Comparison of ENCODE assay signal across 8 mouse cellular contexts in genomic region chr1:191312513-191312941, GRCm38 (mm10). TPM values are rescaled to one million over a fixed set of nuclear protein-coding genes. Genes with fewer than 3 reads are reported as not detected.
A peak's percentile ranks its signal among the peaks of the same experiment; 100 is the strongest.
DNase-seq lines count a peak whose midpoint lies in the region; ATAC-seq and TF ChIP-seq lines count a peak whose summit lies in the region.

No protein-coding gene starts in this region.

- WGBS in hindbrain, postnatal 0 days, result under 1% methylated on average over 14 of the region's 14 CpGs

- peaks cover 6% of the 10 kb centered on the region; the same call in 1 of the 2 replicates for H3K36me3 ChIP-seq in hindbrain, postnatal 0 days (ENCODE audit: insufficient read depth, low read length)

- no peaks in the 10 kb centered on the region for H3K9me3 ChIP-seq in hindbrain, postnatal 0 days (ENCODE audit: low read length)

- TF ChIP-seq CTCF in gastrocnemius, adult 2 months (IDR thresholded peaks at IDR 0.05), result peak; percentile 90
- peak; percentile 93 for TF ChIP-seq CTCF in hindbrain, postnatal 0 days (IDR thresholded peaks at IDR 0.05; ENCODE audit: low read depth)

- H3K27ac ChIP-seq in gastrocnemius, adult 2 months, result peak overlapping the region; percentile 92
- H3K27ac ChIP-seq in hindbrain, postnatal 0 days, result no peak overlapping the region

- H3K4me1 ChIP-seq in hindbrain, postnatal 0 days (ENCODE audit: insufficient read depth, low read length), result peaks cover 4% of the 10 kb centered on the region; the same call in 1 of the 2 replicates

- H3K9ac ChIP-seq in hindbrain, postnatal 0 days (replicated peaks; ENCODE audit: low read length), result peak overlapping the region; percentile 43; the same call in 1 of the 2 replicates

- ATAC-seq in hindbrain, postnatal 0 days, result peak; percentile 90
- ATAC-seq in megakaryocyte progenitor cell, adult 5-6 weeks (replicated peaks; ENCODE audit: poor library complexity), result peak; percentile 91

- intact Hi-C loops in gastrocnemius, adult 2 months (cut with DNase I), result loop anchor here (2.0 to 5.0 kb wide), 3 partner anchors 35 to 510 kb away; partner anchors contain the start of gene Nek2
- intact Hi-C loops in left cerebral cortex, postnatal 10 days (cut with DNase I), result loop anchor here (5.0 to 10.0 kb wide), 2 partner anchors 250 to 502 kb away; no protein-coding TSS in a partner anchor

- peak overlapping the region; percentile 55 for H3K4me2 ChIP-seq in hindbrain, postnatal 0 days (ENCODE audit: low read depth, low read length)

- peak; percentile 65 for DNase-seq in WW6 (ENCODE audit: low read depth, low spot score)
- DNase-seq in cerebellum, postnatal 4 days (ENCODE audit: low spot score in 2 of 2), result peak; percentile 66 to 81
- peak; percentile 88 for DNase-seq in gastrocnemius, adult 2 months
- DNase-seq in hindbrain, postnatal 0 days (ENCODE audit: low spot score), result peak; percentile 81
- peak; percentile 69 to 88 for DNase-seq in left cerebral cortex, postnatal 10 days (ENCODE audit: extremely low spot score in 1 of 2, low spot score in 2 of 2)
- peak; percentile 80 to 83 for DNase-seq in right cerebral cortex, postnatal 10 days (ENCODE audit: low spot score in 2 of 2)
- peak; percentile 79 for DNase-seq in urinary bladder, postnatal 25 days (ENCODE audit: low spot score)

- H3K4me3 ChIP-seq in gastrocnemius, adult 2 months, result peak overlapping the region; percentile 78
- H3K4me3 ChIP-seq in hindbrain, postnatal 0 days (ENCODE audit: low read length), result peak overlapping the region; percentile 46

- H3K27me3 ChIP-seq in hindbrain, postnatal 0 days (ENCODE audit: insufficient read depth, low read length), result no peaks in the 10 kb centered on the region

RNA-seq across cellular contexts. Expression of gene Nenf, which starts 5.5 kb away (rescaled TPM):
- 10 to 100 TPM; 68.3 to 69.6 TPM for total RNA-seq in gastrocnemius, adult 2 months (2021)
- total RNA-seq in hindbrain, postnatal 0 days (2014; rRNA removed), result 143 and 171 TPM in 2 replicates
- 177 and 182 TPM in 2 replicates for polyA plus RNA-seq in hindbrain, postnatal 0 days (2015; fragmentation: Nextera tagmentation; extraction: Ambion mirVana)
- 10 to 100 TPM; 81.5 to 82.4 TPM for total RNA-seq in left cerebral cortex, postnatal 10 days (2021)
- total RNA-seq in megakaryocyte progenitor cell, adult 5-6 weeks (2015), result 23.8 and 29.8 TPM in 2 replicates
- total RNA-seq in megakaryocyte progenitor cell, adult 5-6 weeks (2017), result 7.6 and 8.7 TPM in 2 replicates

RNA-seq across cellular contexts. Expression of gene Tmem206, which starts 13.2 kb away (rescaled TPM):
- 1 to 10 TPM; 1.2 to 1.4 TPM for total RNA-seq in gastrocnemius, adult 2 months (2021)
- total RNA-seq in hindbrain, postnatal 0 days (2014; rRNA removed), result 22.5 and 24.9 TPM in 2 replicates
- 23.2 and 24.0 TPM in 2 replicates for polyA plus RNA-seq in hindbrain, postnatal 0 days (2015; fragmentation: Nextera tagmentation; extraction: Ambion mirVana)
- total RNA-seq in left cerebral cortex, postnatal 10 days (2021), result 10 to 100 TPM in 1 of 2 experiments, 1 to 10 TPM in 1; 9.8 to 11.5 TPM
- 20.8 and 23.8 TPM in 2 replicates for total RNA-seq in megakaryocyte progenitor cell, adult 5-6 weeks (2015)
- total RNA-seq in megakaryocyte progenitor cell, adult 5-6 weeks (2017), result 22.0 and 25.4 TPM in 2 replicates
